Mouse (Mus musculus) midbrain, postnatal 0 days (tissue): ENCODE results near the gene Zfp276. TPM values are rescaled to one million over a fixed set of nuclear protein-coding genes. Genes with fewer than 3 reads are reported as not detected.

Experiments
- ATAC-seq: fragments of 200-750 bp; cut with Nextera tagmentation; 2 replicates; pipeline ENCODE4 v1.8.0; 2017; ENCODE audit warnings: moderate number of reproducible peaks, mild to moderate bottlenecking, moderate TSS enrichment, moderate library complexity; ENCODE audit not compliant: low FRiP score
- DNase-seq: peaks from one replicate; pipeline ENCODE4 v3.0.0-alpha.2; 2015; ENCODE audit warnings: low spot score
- H3K27ac ChIP-seq: fragments of 300-500 bp; sonication (generic); 2 replicates; pipeline ENCODE4 v1.5.1; 2014; ENCODE audit warnings: low read depth, mild to moderate bottlenecking, low read length, mixed read lengths
- H3K27me3 ChIP-seq: fragments of 300-500 bp; sonication (generic); 2 replicates; pipeline ENCODE4 v1.6.1; 2014; ENCODE audit warnings: low read length, control low read depth, mixed read lengths; ENCODE audit not compliant: insufficient read depth
- H3K36me3 ChIP-seq: fragments of 300-500 bp; sonication (generic); 2 replicates; pipeline ENCODE4 v1.6.1; 2014; ENCODE audit warnings: low read length, control low read depth, mixed read lengths; ENCODE audit not compliant: insufficient read depth
- H3K4me1 ChIP-seq: fragments of 300-500 bp; sonication (generic); 2 replicates; pipeline ENCODE4 v1.6.1; 2014; ENCODE audit warnings: mild to moderate bottlenecking, control low read depth, antibody characterized with exemption, low read length, mixed read lengths; ENCODE audit not compliant: insufficient read depth
- H3K4me2 ChIP-seq: fragments of 300-500 bp; sonication (generic); 2 replicates; pipeline ENCODE4 v1.6.1; 2014; ENCODE audit warnings: low read depth, mild to moderate bottlenecking, low read length, mixed read lengths; ENCODE audit not compliant: poor library complexity, severe bottlenecking
- H3K4me3 ChIP-seq: fragments of 300-500 bp; sonication (generic); 2 replicates; pipeline ENCODE4 v1.5.1; 2014; ENCODE audit warnings: low read depth, mild to moderate bottlenecking, low read length, moderate library complexity
- H3K9ac ChIP-seq: fragments of 300-500 bp; sonication (generic); replicated peaks from 2 replicates; pipeline ENCODE4 v1.6.1; 2014; ENCODE audit warnings: mild to moderate bottlenecking, low read length, moderate library complexity, mixed read lengths; ENCODE audit not compliant: poor library complexity, severe bottlenecking
- H3K9me3 ChIP-seq: fragments of 300-500 bp; sonication (generic); 2 replicates; pipeline ENCODE4 v1.6.1; 2016; ENCODE audit warnings: low read length, control low read depth
- CTCF ChIP-seq: IDR thresholded peaks from 2 replicates; pipeline ENCODE4 v1.5.1; 2016; ENCODE audit warnings: antibody characterized with exemption, mild to moderate bottlenecking
- WGBS: fragments of 180-500 bp; shearing (Covaris S2); extraction: QIAGEN DNeasy Blood & Tissue Kit; methylation state at CpG from one replicate; pipeline ENCODE4 v1.1.7; 2014; 5-methylcytosine and 5-hydroxymethylcytosine counted together
- polyA plus RNA-seq: library from polyadenylated mRNA; unstranded; fragments of >200 nt; fragmentation: Nextera tagmentation; extraction: Ambion mirVana; gene quantifications from 2 replicates; pipeline ENCODE4 v1.2.1, GENCODE M21; 2015
- total RNA-seq: library from RNA; depleted of rRNA; stranded (reverse); fragments of >200 nt; gene quantifications from 2 replicates; pipeline ENCODE4 v1.2.3, GENCODE M21; 2014

The Zfp276 gene
- total and polyA plus RNA-seq, 2 experiments from 2014 or later: 15.4 to 37.9 TPM

DNA sequence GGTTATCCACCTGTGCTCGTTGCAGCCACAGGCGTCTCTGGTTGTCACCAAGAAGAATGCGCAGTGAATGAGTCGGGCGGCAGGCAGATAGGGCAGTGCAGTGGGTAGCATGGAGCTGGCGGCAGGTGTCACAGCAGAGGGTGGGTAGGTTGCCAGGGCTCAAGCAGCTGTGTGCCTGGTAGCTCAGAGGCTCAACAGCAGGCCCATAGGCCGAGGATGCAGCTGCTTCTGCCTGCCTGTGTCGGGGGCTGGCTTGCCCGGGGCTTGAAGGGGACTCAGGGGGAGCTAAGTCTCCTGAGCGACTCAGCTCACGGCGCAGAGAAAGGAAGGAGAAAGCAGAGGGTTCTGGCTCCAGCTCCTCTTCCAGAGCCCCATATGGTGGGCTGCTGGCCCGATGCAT is 20.7 kb upstream of the Zfp276 start:
- Histone ChIP-seq H3K27ac (no peak overlapping the region), H3K9me3 (no peaks in the 10 kb centered on the region), H3K4me2 (no peak overlapping the region), H3K4me3 (no peak overlapping the region), H3K4me1 (peaks cover 5% of the 10 kb centered on the region; the same call in 1 of the 2 replicates), H3K9ac (no peak overlapping the region), H3K36me3 (0 out of 2 replicates have a peak, but pooled peaks cover 3% of the 10 kb centered on the region), H3K27me3 (no peaks in the 10 kb centered on the region)
- ATAC-seq: no peak
- WGBS: 54% methylated on average over 13 of the region's 13 CpGs
- peak; percentile 18 for DNase-seq
- TF ChIP-seq CTCF: no peak

DNA sequence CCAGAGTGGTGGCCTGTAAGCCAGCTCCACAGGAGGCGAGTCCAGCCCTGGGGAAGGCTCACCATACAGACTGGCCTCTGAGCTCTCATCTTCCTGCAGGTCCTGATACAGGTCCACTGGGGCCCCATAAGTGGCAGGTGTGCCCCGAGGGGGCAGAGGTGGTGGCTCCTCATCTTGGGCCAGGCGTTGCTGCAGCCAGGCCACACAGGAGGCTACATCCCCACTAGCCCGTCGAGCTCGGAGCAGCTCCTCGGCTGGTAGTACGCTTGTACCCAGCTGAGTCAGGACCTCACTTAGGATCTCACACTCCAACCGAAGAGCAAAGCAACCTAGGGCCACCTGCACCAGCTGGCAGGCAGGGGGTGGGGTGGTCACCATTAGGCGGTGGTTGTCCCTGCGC is 20.2 kb upstream of the Zfp276 start:
- Histone ChIP-seq H3K4me1 (peaks cover 5% of the 10 kb centered on the region; the same call in 1 of the 2 replicates), H3K4me3 (no peak overlapping the region), H3K36me3 (0 out of 2 replicates have a peak, but pooled peaks cover 2% of the 10 kb centered on the region), H3K9me3 (no peaks in the 10 kb centered on the region), H3K4me2 (no peak overlapping the region), H3K27ac (no peak overlapping the region), H3K27me3 (no peaks in the 10 kb centered on the region), H3K9ac (no peak overlapping the region)
- DNase-seq (no peak), ATAC-seq (no peak)
- no peak for TF ChIP-seq CTCF
- 79% methylated on average over 11 of the region's 11 CpGs for WGBS

DNA sequence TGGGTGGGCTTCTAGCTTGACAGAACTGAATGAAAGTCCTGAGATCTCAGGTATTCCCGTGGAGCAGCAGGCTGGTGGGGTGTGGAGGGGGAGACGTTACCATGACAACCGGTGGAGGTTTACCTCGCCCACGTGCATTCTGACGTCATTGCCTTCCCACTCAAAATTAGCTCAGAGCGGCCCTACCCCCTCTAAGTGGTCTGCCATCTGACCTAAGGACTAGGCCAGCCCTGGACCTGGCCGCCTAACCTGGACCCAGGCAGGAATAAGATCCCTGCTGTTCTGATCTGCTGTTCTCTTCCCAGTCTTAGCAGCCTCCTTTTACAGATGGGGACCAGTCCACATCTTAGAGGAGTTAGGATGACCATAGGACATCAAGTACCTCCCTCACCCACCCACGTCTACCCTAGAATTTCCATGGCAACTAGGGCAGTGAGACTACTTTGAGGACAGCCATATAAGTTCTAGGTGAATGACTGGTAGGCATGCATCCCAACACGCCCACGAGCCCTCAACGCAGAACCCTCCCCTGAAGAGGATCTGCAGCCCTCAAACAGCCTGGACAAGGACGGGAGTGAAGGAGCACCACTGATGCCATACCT is 19.0 kb upstream of the Zfp276 start:
- H3K36me3 ChIP-seq: no peaks in the 10 kb centered on the region
- WGBS: 29% methylated on average over 13 of the region's 13 CpGs
- ATAC-seq: peak; percentile 15; the same call in 1 of the 2 replicates
- peak overlapping the region; percentile 87 for H3K4me2 ChIP-seq
- H3K27ac ChIP-seq: no peak overlapping the region
- H3K4me3 ChIP-seq: peak overlapping the region; percentile 51
- H3K27me3 ChIP-seq: no peaks in the 10 kb centered on the region
- no peak for TF ChIP-seq CTCF
- DNase-seq: peak; percentile 68
- no peaks in the 10 kb centered on the region for H3K9me3 ChIP-seq
- peak overlapping the region; percentile 73 for H3K9ac ChIP-seq
- H3K4me1 ChIP-seq: peaks cover 5% of the 10 kb centered on the region; the same call in 1 of the 2 replicates

DNA sequence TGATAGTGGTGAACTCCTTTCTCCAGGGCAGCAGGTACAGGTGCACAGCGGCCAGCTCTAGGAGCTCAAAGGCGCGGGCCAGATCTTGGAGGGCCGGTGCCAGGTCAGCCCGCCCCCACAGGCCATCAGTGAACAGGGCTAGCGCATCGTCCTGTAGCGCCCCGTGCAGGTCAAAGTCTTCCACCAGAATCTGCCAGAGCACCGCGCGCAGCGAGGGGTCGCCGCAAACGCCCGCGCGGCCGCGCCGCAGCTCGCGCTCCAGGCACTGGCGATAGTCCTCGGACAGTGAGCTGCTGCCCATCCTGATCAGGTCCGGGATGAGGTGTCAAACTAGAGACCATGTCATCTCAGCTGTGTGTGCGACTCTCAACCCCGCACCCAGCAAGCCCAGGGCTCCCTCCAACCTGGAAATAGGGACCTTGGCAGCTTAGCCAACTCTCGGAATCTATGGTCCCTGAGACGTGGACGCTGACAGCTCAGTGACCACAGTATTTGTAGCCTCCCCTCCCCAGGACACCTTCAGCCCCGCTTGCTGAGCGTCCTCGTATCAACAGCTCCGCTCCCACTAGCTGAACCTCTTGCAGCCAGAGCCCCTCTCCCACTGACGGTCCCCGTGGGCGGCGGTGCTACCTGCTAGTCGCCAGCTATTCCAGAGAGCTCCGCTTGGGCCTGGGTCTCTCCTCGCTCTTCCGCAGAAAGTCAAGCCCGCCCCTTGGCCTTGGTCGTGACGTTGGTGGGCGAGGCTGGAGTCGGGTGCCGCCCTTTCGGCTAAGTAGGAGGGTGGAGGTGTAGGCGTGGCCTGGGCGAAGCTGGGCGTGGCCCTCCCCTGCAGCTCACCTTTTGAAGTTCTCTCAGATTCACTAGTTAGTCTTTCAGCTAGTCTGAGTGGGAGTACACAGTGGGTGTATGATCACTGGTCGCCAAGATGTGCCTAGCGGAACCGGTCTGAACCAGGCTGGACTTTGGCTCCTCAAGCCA is 18.2 kb upstream of the Zfp276 start, which contains the start of gene Spata2l:
TSS of gene Spata2l (minus strand) at position 714 of the 978 bp plus-strand sequence.
- H3K27me3 ChIP-seq: no peaks in the 10 kb centered on the region
- H3K4me3 ChIP-seq: peak within 1 kb of the TSS; percentile 51
- TF ChIP-seq CTCF: peak; percentile 59
- no peaks in the 10 kb centered on the region for H3K9me3 ChIP-seq
- peaks cover 5% of the 10 kb centered on the region; the same call in 1 of the 2 replicates for H3K4me1 ChIP-seq
- H3K36me3 ChIP-seq: no peaks in the 10 kb centered on the region
- peak within 1 kb of the TSS; percentile 87 for H3K4me2 ChIP-seq
- DNase-seq (peak; percentile 82), ATAC-seq (peak; percentile 83)
- H3K27ac ChIP-seq: peak within 1 kb of the TSS; percentile 65
- H3K9ac ChIP-seq: peak within 1 kb of the TSS; percentile 73
- 1% methylated on average over 57 of the region's 57 CpGs for WGBS

DNA sequence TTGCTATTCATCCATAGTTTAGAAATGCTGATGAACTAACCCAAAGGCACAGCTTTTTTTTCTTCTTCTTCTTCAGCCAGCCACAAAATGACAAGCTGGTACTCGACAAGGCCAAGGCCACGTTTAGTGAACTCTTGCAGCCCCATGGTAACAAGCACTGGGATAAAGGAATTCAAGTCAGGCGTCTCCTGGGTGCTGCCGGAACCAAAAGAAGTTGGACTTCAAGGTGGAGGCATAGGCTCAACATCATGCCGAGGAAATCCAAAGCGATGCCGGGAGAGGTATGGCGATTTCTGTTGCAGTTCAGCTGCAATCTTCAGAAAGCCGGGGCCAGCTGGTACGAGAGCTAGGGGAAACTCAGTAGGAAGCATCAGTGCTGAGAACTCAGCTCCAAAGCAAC is 14.6 kb upstream of the Zfp276 start:
- TF ChIP-seq CTCF: no peak
- peaks cover 4% of the 10 kb centered on the region; the same call in 1 of the 2 replicates for H3K4me1 ChIP-seq
- H3K9ac ChIP-seq: no peak overlapping the region
- no peak for ATAC-seq
- H3K27me3 ChIP-seq: no peaks in the 10 kb centered on the region
- H3K36me3 ChIP-seq: peaks cover 26% of the 10 kb centered on the region
- H3K27ac ChIP-seq: no peak overlapping the region
- no peak overlapping the region for H3K4me3 ChIP-seq
- no peak overlapping the region for H3K4me2 ChIP-seq
- 81% methylated on average over 10 of the region's 10 CpGs for WGBS
- no peak for DNase-seq
- no peaks in the 10 kb centered on the region for H3K9me3 ChIP-seq
